Mouse (Mus musculus) left cerebral cortex, adult 6 months (tissue): ENCODE results near the gene Bbox1. TPM values are rescaled to one million over a fixed set of nuclear protein-coding genes. Genes with fewer than 3 reads are reported as not detected.

Experiments
- long read RNA-seq, 2 experiments: library from polyadenylated mRNA; unstranded; transcript quantifications; one replicate each; pipeline ENCODE4 v2.0.0; 2019 to 2020
- polyA plus RNA-seq: library from polyadenylated mRNA; unstranded; fragments of <200 nt; fragmentation: Nextera tagmentation; gene quantifications from 2 replicates; pipeline ENCODE4 v1.2.3, GENCODE M21; 2021

Bbox1 gene
- polyA plus RNA-seq = 1.3 and 2.0 TPM in 2 replicates
- long read RNA-seq, experiment 1, partial matches to known transcripts = 1 of 15 reads
- long read RNA-seq, experiment 1, other reads (novel, unspliced or antisense) = 14 of 15 reads
- long read RNA-seq, experiment 2, partial matches to known transcripts = 0 of 3 reads
- long read RNA-seq, experiment 2, other reads (novel, unspliced or antisense) = 3 of 3 reads

DNA sequence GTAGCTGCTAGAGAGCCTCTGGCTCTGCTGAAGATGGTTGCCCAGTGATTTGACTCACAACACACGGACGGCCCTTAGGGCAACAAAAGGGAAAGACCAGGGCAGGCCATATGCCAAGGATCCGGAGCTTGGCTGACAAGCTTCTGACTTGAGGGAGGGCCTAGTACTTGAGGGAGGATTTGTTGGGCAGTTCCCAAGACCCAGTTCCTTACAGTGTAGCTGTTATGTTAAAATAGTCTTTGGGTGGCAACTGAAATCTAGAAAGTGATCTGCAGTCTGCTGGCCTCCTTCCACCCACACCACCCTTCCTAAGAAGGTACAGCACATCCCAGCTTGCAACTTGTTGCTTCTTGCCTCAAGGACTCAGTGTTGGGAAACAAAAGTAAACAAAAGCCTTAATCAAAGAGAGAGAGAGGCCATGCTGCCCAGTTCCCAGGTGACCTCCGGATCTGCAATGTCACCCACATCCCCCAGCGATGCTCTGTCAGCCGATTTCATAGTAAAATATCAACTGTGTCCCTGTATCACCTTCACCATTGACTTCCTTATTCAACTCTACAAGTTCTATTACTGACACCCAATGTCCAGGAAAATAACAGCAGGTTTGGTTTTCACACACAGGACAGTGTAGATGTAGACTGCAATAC lies at the start of gene Bbox1:
Gene Bbox1, minus strand, starts transcription at position 52 of the 647 bp plus-strand sequence.

DNA sequence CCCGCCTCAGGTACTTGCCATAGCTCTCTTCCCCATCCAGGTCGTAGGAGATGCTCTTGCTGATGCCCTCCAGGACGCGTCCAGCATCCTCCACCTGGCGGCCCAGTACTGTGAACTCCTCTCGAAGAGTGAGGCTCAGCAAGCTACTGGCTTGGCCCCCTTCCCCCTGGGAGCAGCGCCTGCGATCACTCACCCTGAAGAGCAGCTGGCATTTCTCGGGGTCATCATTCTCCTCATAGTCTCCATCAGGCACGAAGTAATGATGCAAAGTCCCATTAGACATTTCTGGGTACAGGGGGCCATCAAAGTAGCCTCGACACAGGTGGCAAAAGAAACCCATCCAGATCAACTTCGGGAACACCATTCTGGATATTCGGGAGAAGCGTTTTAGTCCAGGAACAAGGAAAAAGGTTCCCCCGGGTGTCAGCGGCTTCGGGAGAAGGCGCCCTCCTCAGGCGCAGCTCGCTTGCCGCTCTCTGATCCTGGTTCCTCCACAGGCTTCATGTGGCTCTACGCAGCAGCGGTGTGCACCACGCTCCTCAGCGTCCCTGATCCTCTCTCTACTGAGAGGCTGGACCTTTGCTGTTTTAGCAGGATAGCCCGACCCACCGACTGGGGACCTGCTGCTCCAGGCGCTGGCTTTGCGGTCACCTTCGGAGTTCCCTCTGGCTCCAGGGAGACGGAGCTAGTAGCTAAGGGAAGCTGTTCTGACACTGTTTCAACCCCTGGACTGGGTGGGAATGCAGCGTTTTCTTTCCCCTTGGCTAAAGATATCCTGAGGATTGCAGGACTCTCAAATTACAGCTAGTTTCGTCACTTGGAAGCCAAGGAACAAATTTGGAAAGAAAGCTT lies 48.3 kb upstream of the Bbox1 start, which contains the start of gene Fibin:
Gene Fibin, minus strand, starts transcription at position 752 of the 852 bp plus-strand sequence.

Other genes starting within 250 kb of the Bbox1 start
- gene Fibin, start 48.6 kb upstream of the Bbox1 start, polyA plus RNA-seq = 1.6 and 1.9 TPM in 2 replicates